Mouse (Mus musculus): ENCODE measurements around the gene Nccrp1.

GRCm38 (mm10) chr7:28570291-28570981 is 23.4 kb upstream of the Nccrp1 start:
- no peak for TF ChIP-seq TAL1 (IDR thresholded peaks at IDR 0.05; ENCODE audit: low read length)
- no peak for TF ChIP-seq GATA1 (IDR thresholded peaks at IDR 0.05; ENCODE audit: low read length)

Data from erythroblast, embryonic 14.5 days (primary cell).